Mouse (Mus musculus): ENCODE data around the gene Ciz1. TPM values are rescaled to one million over a fixed set of nuclear protein-coding genes. Genes with fewer than 3 reads are reported as not detected.
A peak's percentile ranks its signal among the peaks of the same experiment; 100 is the strongest.

Gene Ciz1
- polyA plus RNA-seq, 1 experiment from 2014 or later: 50.6 TPM

DNA sequence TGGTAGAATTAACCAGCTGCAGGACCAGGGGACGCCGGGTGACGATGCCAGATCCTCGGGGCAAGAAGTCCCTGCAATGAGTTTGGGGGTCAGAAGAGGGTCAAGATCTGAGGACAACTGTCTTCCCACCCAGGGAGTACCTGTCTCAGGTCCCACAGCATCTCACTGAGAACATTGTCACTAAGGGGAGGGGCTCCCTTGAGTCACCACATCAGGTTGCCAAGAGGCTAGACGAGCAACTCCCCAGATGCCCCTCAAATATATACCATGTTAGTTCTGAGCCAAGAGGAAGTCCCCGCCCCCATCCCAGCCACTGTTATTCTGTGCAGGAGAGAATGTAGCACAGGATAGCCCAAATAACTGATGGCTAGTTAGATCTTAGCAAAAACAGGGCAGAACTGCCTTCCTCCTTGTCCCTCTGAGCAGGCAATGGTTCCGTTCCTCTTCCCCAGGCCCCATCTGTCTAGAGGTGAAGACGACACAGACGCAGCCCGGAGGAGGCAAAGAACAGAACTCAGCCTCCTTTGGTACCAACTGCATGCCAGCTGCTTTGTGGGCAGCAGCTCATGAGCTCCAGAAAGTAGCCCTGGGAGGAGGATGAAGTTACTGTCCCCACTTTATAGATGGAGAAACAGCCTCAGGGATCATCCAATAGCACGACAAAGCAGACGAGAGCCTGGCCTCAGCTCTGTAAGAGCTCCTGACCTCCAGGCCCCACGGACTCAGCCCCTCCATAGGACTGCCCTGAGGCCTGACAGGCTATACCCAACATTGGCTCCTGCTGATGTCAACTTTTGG lies 11.1 kb upstream of the Ciz1 start:
- H3K36me3 ChIP-seq: peaks cover 49% of the 10 kb centered on the region
- no peak overlapping the region for H3K4me3 ChIP-seq
- H3K9me3 ChIP-seq: no peaks in the 10 kb centered on the region
- H3K9ac ChIP-seq: no peak overlapping the region
- no peak overlapping the region for H3K4me2 ChIP-seq (replicated peaks)
- H3K27ac ChIP-seq: no peak overlapping the region
- WGBS: 77% methylated on average over 13 of the region's 13 CpGs
- no peak for ATAC-seq (ENCODE audit: insufficient number of reproducible peaks, insufficient read depth, low FRiP score, low TSS enrichment)
- H3K4me1 ChIP-seq: no peaks in the 10 kb centered on the region
- H3K27me3 ChIP-seq: no peaks in the 10 kb centered on the region

DNA sequence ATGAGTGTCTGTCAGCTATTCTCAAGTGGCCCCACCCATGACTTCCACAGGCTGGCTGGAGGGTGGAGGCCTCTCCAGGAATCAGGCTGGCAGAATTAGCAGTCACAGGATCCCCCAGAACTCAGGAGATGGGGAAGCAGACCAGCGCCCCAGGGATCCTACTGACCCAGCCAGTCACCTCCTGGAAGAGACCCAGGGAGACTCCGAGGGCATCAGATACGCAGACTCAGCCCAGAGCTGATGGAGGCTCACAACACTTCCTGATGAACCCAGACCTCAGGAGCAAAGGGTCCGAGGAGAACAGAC lies 10.5 kb upstream of the Ciz1 start:
- H3K4me3 ChIP-seq: no peak overlapping the region
- peaks cover 45% of the 10 kb centered on the region for H3K36me3 ChIP-seq
- H3K9ac ChIP-seq: no peak overlapping the region
- no peak for ATAC-seq (ENCODE audit: insufficient number of reproducible peaks, insufficient read depth, low FRiP score, low TSS enrichment)
- H3K4me2 ChIP-seq (replicated peaks): no peak overlapping the region
- H3K4me1 ChIP-seq: no peaks in the 10 kb centered on the region
- H3K9me3 ChIP-seq: no peaks in the 10 kb centered on the region
- H3K27ac ChIP-seq: no peak overlapping the region
- no peaks in the 10 kb centered on the region for H3K27me3 ChIP-seq
- 85% methylated on average over 4 of the region's 4 CpGs for WGBS

DNA sequence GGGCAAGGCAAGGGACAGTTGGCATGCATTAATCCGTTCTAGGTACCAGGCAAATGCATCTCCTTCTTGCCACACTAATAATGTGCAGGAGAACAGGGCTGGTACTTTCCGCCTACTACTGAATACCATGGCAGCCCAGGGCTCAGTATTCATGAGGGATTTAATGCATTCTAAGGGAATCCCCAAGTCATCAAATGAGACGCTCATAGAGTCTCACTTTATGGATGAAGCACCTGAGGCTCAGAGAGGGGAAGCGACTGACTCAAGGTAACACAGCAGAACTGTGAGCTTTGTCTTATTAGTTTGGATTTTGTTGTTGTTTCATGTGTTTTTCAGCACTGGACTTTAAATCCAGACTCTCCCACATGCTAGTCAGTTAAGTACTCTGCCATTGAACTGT lies 10.1 kb upstream of the Ciz1 start:
- Histone ChIP-seq H3K9ac (no peak overlapping the region), H3K4me3 (no peak overlapping the region), H3K27me3 (no peaks in the 10 kb centered on the region), H3K36me3 (peaks cover 45% of the 10 kb centered on the region), H3K4me2 (replicated peaks) (no peak overlapping the region), H3K27ac (no peak overlapping the region), H3K4me1 (no peaks in the 10 kb centered on the region), H3K9me3 (no peaks in the 10 kb centered on the region)
- 87% methylated on average over 4 of the region's 4 CpGs for WGBS
- ATAC-seq (ENCODE audit: insufficient number of reproducible peaks, insufficient read depth, low FRiP score, low TSS enrichment): no peak

DNA sequence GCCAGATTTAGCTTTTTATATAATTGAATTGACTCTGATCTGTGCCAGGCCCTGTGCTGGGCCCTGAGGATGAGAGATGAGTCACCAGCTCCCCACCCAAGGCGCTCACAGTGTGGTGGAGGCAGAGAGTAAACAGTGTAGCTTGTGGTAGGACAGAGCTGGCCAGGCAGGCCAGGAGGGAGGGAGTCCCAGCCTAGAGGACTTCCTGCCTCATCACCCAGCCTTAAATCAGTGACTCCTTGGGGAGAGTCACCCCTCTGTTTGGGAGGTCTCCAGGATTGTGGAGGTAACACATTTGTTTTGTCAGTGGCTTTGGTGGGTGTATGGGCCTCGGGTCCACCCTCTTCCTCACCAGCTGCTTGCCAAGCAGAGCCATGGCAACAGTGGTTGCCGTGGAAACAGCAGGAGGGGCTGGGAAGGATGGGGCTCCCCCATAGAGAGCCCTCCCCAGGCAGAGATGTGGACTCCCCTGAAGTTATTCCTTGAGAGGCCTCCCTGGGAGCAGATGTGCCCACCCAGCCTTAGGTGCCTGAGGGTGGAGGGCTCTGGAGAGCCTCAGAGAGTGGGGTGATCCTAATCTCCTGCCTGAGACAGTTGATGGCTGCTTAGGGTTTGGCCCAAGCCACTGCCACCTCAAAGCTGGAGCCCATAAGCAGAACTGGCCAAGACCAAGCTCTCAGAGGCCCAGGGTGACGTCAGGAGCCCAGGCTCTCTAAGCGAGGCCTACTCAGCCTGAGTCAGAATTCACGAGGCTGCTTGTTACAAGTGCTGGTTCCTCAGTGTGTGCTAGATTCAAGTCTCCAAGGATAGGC lies 9.4 kb upstream of the Ciz1 start:
- Histone ChIP-seq H3K36me3 (peaks cover 40% of the 10 kb centered on the region), H3K4me3 (no peak overlapping the region), H3K9ac (0 out of 2 replicates have a peak overlapping the region, but pooled peaks have one; percentile 7), H3K27me3 (no peaks in the 10 kb centered on the region), H3K9me3 (no peaks in the 10 kb centered on the region), H3K4me1 (no peaks in the 10 kb centered on the region), H3K4me2 (replicated peaks) (no peak overlapping the region), H3K27ac (no peak overlapping the region)
- peak; percentile 23; the same call in 1 of the 2 replicates for ATAC-seq (ENCODE audit: insufficient number of reproducible peaks, insufficient read depth, low FRiP score, low TSS enrichment)
- 77% methylated on average over 6 of the region's 6 CpGs for WGBS

DNA sequence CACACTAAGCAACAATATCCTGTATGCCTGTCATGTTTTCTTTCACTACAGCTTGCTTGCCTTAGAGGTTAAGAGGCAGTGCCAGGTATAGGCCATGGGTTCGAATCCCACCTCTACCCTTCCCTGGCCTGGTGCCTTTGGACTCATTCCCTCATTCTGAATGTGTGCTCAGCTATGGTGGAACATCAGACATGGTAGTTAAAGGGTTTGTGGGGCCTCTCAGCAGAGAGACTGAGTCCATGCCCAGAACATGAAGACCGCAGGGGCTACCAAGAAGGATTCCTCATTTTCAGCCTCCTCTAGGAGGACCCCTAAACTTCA lies 8.8 kb upstream of the Ciz1 start:
- Histone ChIP-seq H3K36me3 (peaks cover 37% of the 10 kb centered on the region), H3K27ac (no peak overlapping the region), H3K4me2 (replicated peaks) (no peak overlapping the region), H3K9ac (no peak overlapping the region), H3K27me3 (no peaks in the 10 kb centered on the region), H3K9me3 (no peaks in the 10 kb centered on the region), H3K4me3 (no peak overlapping the region), H3K4me1 (no peaks in the 10 kb centered on the region)
- WGBS: 97% methylated on average over 2 of the region's 2 CpGs
- no peak for ATAC-seq (ENCODE audit: insufficient number of reproducible peaks, insufficient read depth, low FRiP score, low TSS enrichment)

DNA sequence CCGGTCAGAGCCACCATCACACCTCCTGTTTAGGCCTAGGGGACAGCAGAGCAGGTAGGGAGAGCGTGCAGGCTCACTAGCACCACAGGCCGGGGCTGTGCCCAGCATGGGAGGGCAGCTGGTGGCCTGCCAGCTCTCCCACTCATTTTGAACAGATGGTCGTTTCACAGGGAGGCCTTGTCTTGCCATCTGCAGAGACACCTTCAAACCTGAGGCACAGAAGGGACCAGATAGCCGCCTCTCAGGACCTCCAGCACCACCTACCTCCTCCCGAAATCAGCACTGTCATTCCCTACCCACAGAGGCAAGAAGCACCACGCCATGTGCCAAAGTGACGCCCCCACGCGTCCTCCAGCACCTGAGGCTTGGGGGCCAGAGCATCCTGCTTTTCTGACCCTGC lies 8.1 kb upstream of the Ciz1 start:
- Histone ChIP-seq H3K36me3 (peaks cover 40% of the 10 kb centered on the region), H3K9ac (no peak overlapping the region), H3K4me1 (no peaks in the 10 kb centered on the region), H3K27ac (no peak overlapping the region), H3K4me3 (no peak overlapping the region), H3K9me3 (no peaks in the 10 kb centered on the region), H3K27me3 (no peaks in the 10 kb centered on the region), H3K4me2 (replicated peaks) (no peak overlapping the region)
- 81% methylated on average over 10 of the region's 10 CpGs for WGBS
- no peak for ATAC-seq (ENCODE audit: insufficient number of reproducible peaks, insufficient read depth, low FRiP score, low TSS enrichment)

DNA sequence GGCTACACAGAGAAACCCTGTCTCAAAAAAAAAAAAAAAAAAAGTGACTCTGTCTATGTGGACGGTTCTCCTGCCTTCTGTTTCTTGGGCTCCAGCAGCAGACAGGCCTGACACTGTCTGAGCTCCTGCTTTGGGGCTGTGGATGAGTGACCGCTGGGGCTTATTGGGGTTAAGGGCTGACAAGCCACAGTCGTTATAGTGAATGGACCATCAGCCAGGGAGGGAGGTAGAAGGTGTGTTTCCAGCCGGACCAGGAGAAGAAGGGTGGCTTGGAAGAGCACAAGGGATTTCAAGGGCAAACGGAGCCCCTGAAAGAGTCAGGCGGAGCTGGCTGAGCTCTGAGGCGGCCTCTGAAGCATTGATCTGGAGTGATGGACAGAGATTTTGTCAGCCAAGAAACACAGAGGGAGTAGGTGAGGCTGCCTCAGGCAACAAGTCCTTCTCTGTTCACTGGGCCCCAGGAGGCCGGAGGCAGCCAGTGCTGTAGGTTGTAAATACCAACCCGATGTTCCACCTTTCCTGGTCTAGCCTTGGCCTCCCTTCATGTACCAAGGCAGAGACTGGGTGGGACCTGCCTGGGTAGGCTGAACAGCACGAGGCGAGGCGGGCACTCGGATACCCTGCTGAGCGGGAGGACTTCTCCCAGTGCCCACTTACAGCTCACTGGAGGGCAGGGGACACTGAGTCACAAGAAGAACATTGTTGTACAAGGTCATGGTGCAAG lies 7.4 kb upstream of the Ciz1 start:
- Histone ChIP-seq H3K9me3 (no peaks in the 10 kb centered on the region), H3K4me3 (no peak overlapping the region), H3K4me1 (peaks cover 3% of the 10 kb centered on the region), H3K36me3 (peaks cover 34% of the 10 kb centered on the region), H3K4me2 (replicated peaks) (no peak overlapping the region), H3K27ac (no peak overlapping the region), H3K9ac (no peak overlapping the region), H3K27me3 (no peaks in the 10 kb centered on the region)
- no peak for ATAC-seq (ENCODE audit: insufficient number of reproducible peaks, insufficient read depth, low FRiP score, low TSS enrichment)
- 70% methylated on average over 14 of the region's 14 CpGs for WGBS

DNA sequence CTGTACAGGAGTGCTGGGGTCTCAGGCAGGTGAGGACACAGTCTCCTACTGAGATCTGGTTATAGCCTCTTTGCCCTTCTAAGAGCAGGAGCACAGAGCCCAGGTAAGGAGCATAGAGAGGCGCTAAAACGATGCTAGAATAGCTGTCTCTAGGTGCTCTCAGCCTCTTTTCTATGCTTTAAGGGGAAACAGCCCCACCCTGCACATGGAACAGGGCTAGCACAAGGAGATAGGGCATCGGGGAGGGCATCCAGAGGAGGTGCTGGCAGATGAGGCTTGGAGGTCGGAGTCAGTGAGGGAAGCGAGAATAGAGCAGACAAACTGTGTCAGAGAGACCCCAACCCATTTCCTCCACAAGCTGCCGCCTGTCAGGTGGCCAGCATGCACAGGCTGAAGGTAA lies 5.1 kb upstream of the Ciz1 start:
- no peak overlapping the region for H3K9ac ChIP-seq
- no peak for ATAC-seq (ENCODE audit: insufficient number of reproducible peaks, insufficient read depth, low FRiP score, low TSS enrichment)
- H3K36me3 ChIP-seq: peaks cover 28% of the 10 kb centered on the region; the same call in 1 of the 2 replicates
- H3K27me3 ChIP-seq: no peaks in the 10 kb centered on the region
- no peaks in the 10 kb centered on the region for H3K9me3 ChIP-seq
- no peak overlapping the region for H3K4me2 ChIP-seq (replicated peaks)
- H3K4me1 ChIP-seq: peaks cover 25% of the 10 kb centered on the region
- H3K4me3 ChIP-seq: no peak overlapping the region
- WGBS: 76% methylated on average over 6 of the region's 6 CpGs
- H3K27ac ChIP-seq: no peak overlapping the region

DNA sequence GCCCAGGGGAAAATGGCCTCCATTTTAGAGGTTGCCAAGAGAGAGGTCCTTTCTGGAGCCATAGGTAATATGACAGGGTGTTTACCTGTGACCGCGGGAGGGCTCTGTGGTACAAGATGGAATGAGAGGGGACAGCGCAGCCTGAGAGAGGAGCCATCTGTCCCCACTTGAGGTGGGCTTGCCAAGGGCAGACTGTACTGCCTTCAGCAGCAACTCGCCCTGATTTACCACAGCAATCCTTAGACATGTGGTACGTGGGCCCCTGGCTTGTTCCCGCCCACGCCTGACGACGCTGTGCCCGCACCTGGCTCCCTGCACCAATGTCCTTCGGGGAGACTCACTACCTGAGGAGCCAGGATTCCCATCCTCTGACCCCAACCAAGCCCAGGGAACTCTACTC lies 3.8 kb upstream of the Ciz1 start:
- Histone ChIP-seq H3K36me3 (peaks cover 28% of the 10 kb centered on the region; the same call in 1 of the 2 replicates), H3K4me1 (peaks cover 26% of the 10 kb centered on the region), H3K4me3 (no peak overlapping the region), H3K4me2 (replicated peaks) (no peak overlapping the region), H3K27me3 (no peaks in the 10 kb centered on the region), H3K27ac (no peak overlapping the region), H3K9ac (no peak overlapping the region), H3K9me3 (no peaks in the 10 kb centered on the region)
- no peak for ATAC-seq (ENCODE audit: insufficient number of reproducible peaks, insufficient read depth, low FRiP score, low TSS enrichment)
- 82% methylated on average over 11 of the region's 11 CpGs for WGBS

DNA sequence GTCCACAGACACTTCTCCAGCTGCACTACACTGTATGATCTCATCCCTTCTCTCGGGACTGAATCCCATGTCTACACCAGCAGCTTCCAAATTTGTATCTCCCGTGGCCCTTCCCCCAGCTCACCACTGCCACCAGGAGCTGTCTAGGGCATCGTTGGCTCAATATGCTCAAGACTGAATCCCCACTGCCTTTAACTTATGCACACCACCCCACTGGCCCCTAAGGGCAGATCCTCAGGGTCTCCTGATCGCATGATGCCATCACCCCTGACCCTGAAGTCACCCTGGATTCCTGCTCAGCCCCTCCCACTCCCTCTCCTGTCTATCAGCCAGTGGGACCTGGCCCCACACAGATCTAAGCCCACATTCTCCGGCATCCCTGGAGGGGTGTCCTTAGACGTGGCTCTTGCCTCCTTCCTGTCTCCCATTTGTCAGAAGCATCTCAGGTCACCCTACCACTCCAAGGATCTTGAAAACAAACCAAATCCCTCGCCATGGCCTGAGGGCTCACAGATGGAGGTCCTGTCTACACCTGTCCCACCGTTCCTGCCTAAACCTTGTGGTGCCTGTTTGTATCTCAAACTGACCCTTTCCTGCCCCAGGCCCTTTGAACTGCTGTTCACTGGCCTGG lies 2.4 kb upstream of the Ciz1 start:
- H3K4me3 ChIP-seq: no peak overlapping the region
- H3K27ac ChIP-seq: no peak overlapping the region
- no peak overlapping the region for H3K4me2 ChIP-seq (replicated peaks)
- no peaks in the 10 kb centered on the region for H3K27me3 ChIP-seq
- no peaks in the 10 kb centered on the region for H3K9me3 ChIP-seq
- 39% methylated on average over 8 of the region's 8 CpGs for WGBS
- H3K36me3 ChIP-seq: peaks cover 19% of the 10 kb centered on the region; the same call in 1 of the 2 replicates
- ATAC-seq (ENCODE audit: insufficient number of reproducible peaks, insufficient read depth, low FRiP score, low TSS enrichment): no peak
- 0 out of 2 replicates have a peak overlapping the region, but pooled peaks have one; percentile 5 for H3K9ac ChIP-seq
- peaks cover 30% of the 10 kb centered on the region for H3K4me1 ChIP-seq

DNA sequence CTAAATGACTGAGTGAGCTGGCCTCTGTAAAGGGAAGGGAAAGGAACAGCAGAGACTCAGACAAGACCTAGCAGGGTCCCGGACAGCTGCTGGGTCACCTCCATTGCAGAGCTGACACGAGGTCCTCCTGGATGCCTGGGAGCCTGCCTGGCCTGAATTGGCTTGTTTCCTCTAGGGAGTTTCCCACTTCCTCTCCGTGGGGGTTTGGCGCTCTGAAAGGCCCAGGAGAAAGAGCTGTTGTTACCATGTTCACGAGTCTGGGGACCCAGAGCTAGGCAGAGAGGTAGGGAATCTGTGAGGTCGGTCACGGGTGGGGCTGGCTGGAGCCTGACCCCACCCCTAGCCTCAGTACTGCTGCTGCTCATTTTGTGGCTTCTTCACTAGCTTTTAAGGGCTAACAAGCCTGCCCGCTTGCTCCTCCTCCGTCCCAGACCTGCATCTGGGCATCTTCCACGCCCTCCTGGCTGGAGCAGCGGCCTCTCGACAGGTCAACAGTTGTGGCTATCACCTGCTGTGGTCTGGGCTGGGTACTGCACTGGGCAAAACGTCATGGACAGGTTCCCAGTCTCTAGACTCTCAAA lies 1.6 kb upstream of the Ciz1 start:
- H3K4me3 ChIP-seq: no peak overlapping the region
- H3K36me3 ChIP-seq: peaks cover 19% of the 10 kb centered on the region; the same call in 1 of the 2 replicates
- H3K4me1 ChIP-seq: peaks cover 30% of the 10 kb centered on the region
- no peaks in the 10 kb centered on the region for H3K27me3 ChIP-seq
- H3K9ac ChIP-seq: no peak overlapping the region
- ATAC-seq (ENCODE audit: insufficient number of reproducible peaks, insufficient read depth, low FRiP score, low TSS enrichment): no peak
- H3K27ac ChIP-seq: peak overlapping the region; percentile 57; the same call in 1 of the 2 replicates
- no peaks in the 10 kb centered on the region for H3K9me3 ChIP-seq
- 0 out of 2 replicates have a peak overlapping the region, but pooled peaks have one; percentile 73 for H3K4me2 ChIP-seq (replicated peaks)
- WGBS: 45% methylated on average over 13 of the region's 13 CpGs
